Mouse (Mus musculus): ENCODE data around the gene Akap11. TPM values are rescaled to one million over a fixed set of nuclear protein-coding genes. Genes with fewer than 3 reads are reported as not detected.

Akap11 gene
- polyA plus RNA-seq, 1 experiment from 2014 or later: 39.7 TPM

GRCm38 (mm10) chr14:78534651-78535050 lies 2.0 kb downstream of the Akap11 start:
- ATAC-seq: no peak
- 69% methylated on average over 5 of the region's 5 CpGs for WGBS
- H3K27me3 ChIP-seq (ENCODE audit: control insufficient read depth, insufficient read depth, low read depth, low read length): no peaks in the 10 kb centered on the region

GRCm38 (mm10) chr14:78533701-78534100 lies 2.9 kb downstream of the Akap11 start:
- WGBS: 94% methylated on average over 3 of the region's 3 CpGs
- H3K4me1 ChIP-seq (ENCODE audit: control insufficient read depth, insufficient read depth, low read length): peaks cover 36% of the 10 kb centered on the region
- H3K4me2 ChIP-seq (ENCODE audit: low read length): no peak overlapping the region
- H3K27me3 ChIP-seq (ENCODE audit: control insufficient read depth, insufficient read depth, low read depth, low read length): no peaks in the 10 kb centered on the region
- 0 out of 2 replicates have a peak overlapping the region, but pooled peaks have one; percentile 11 for H3K9ac ChIP-seq (ENCODE audit: low read depth, low read length)
- H3K27ac ChIP-seq (ENCODE audit: low read length): no peak overlapping the region
- no peaks in the 10 kb centered on the region for H3K9me3 ChIP-seq (replicated peaks; ENCODE audit: control insufficient read depth, low read length, poor library complexity, severe bottlenecking)
- no peaks in the 10 kb centered on the region for H3K36me3 ChIP-seq (ENCODE audit: control insufficient read depth, insufficient read depth, low read length)
- no peak for ATAC-seq
- H3K4me3 ChIP-seq (ENCODE audit: low read depth, low read length): no peak overlapping the region

More at GRCm38 (mm10) chr14:78534651-78535050, 2.0 kb downstream of the Akap11 start:
- Histone ChIP-seq H3K4me1 (ENCODE audit: control insufficient read depth, insufficient read depth, low read length) (peaks cover 31% of the 10 kb centered on the region), H3K9me3 (replicated peaks; ENCODE audit: control insufficient read depth, low read length, poor library complexity, severe bottlenecking) (no peaks in the 10 kb centered on the region), H3K9ac (ENCODE audit: low read depth, low read length) (no peak overlapping the region), H3K4me3 (ENCODE audit: low read depth, low read length) (no peak overlapping the region), H3K27ac (ENCODE audit: low read length) (no peak overlapping the region), H3K36me3 (ENCODE audit: control insufficient read depth, insufficient read depth, low read length) (no peaks in the 10 kb centered on the region), H3K4me2 (ENCODE audit: low read length) (peak overlapping the region; percentile 30)

GRCm38 (mm10) chr14:78532345-78532744 lies 4.3 kb downstream of the Akap11 start:
- Histone ChIP-seq H3K4me2 (ENCODE audit: low read length) (no peak overlapping the region), H3K27me3 (ENCODE audit: control insufficient read depth, insufficient read depth, low read depth, low read length) (no peaks in the 10 kb centered on the region), H3K27ac (ENCODE audit: low read length) (no peak overlapping the region), H3K9me3 (replicated peaks; ENCODE audit: control insufficient read depth, low read length, poor library complexity, severe bottlenecking) (no peaks in the 10 kb centered on the region), H3K36me3 (ENCODE audit: control insufficient read depth, insufficient read depth, low read length) (no peaks in the 10 kb centered on the region), H3K9ac (ENCODE audit: low read depth, low read length) (no peak overlapping the region), H3K4me3 (ENCODE audit: low read depth, low read length) (no peak overlapping the region), H3K4me1 (ENCODE audit: control insufficient read depth, insufficient read depth, low read length) (peaks cover 32% of the 10 kb centered on the region)
- WGBS: 96% methylated on average over 6 of the region's 6 CpGs
- no peak for ATAC-seq

- H3K36me3 ChIP-seq (ENCODE audit: control insufficient read depth, insufficient read depth, low read length): no peaks in the 10 kb centered on the region
- no peak overlapping the region for H3K9ac ChIP-seq (ENCODE audit: low read depth, low read length)
- no peaks in the 10 kb centered on the region for H3K27me3 ChIP-seq (ENCODE audit: control insufficient read depth, insufficient read depth, low read depth, low read length)
- H3K27ac ChIP-seq (ENCODE audit: low read length): no peak overlapping the region
- 80% methylated on average over 3 of the region's 3 CpGs for WGBS
- peaks cover 28% of the 10 kb centered on the region for H3K4me1 ChIP-seq (ENCODE audit: control insufficient read depth, insufficient read depth, low read length)
- no peak overlapping the region for H3K4me2 ChIP-seq (ENCODE audit: low read length)
- H3K4me3 ChIP-seq (ENCODE audit: low read depth, low read length): no peak overlapping the region
- no peak for ATAC-seq
- H3K9me3 ChIP-seq (replicated peaks; ENCODE audit: control insufficient read depth, low read length, poor library complexity, severe bottlenecking): no peaks in the 10 kb centered on the region
These were observed 6.4 kb downstream of the Akap11 start for GRCm38 (mm10) chr14:78530256-78530655.

- Histone ChIP-seq H3K36me3 (ENCODE audit: control insufficient read depth, insufficient read depth, low read length) (no peaks in the 10 kb centered on the region), H3K27me3 (ENCODE audit: control insufficient read depth, insufficient read depth, low read depth, low read length) (no peaks in the 10 kb centered on the region), H3K4me2 (ENCODE audit: low read length) (no peak overlapping the region), H3K4me3 (ENCODE audit: low read depth, low read length) (no peak overlapping the region), H3K4me1 (ENCODE audit: control insufficient read depth, insufficient read depth, low read length) (peaks cover 18% of the 10 kb centered on the region), H3K27ac (ENCODE audit: low read length) (no peak overlapping the region), H3K9me3 (replicated peaks; ENCODE audit: control insufficient read depth, low read length, poor library complexity, severe bottlenecking) (no peaks in the 10 kb centered on the region), H3K9ac (ENCODE audit: low read depth, low read length) (no peak overlapping the region)
- 89% methylated on average over 8 of the region's 8 CpGs for WGBS
- ATAC-seq: no peak
These were observed 7.9 kb downstream of the Akap11 start for GRCm38 (mm10) chr14:78528461-78529425.

- Histone ChIP-seq H3K4me3 (ENCODE audit: low read depth, low read length) (no peak overlapping the region), H3K9me3 (replicated peaks; ENCODE audit: control insufficient read depth, low read length, poor library complexity, severe bottlenecking) (no peaks in the 10 kb centered on the region), H3K4me2 (ENCODE audit: low read length) (no peak overlapping the region), H3K36me3 (ENCODE audit: control insufficient read depth, insufficient read depth, low read length) (no peaks in the 10 kb centered on the region), H3K4me1 (ENCODE audit: control insufficient read depth, insufficient read depth, low read length) (peaks cover 11% of the 10 kb centered on the region), H3K27me3 (ENCODE audit: control insufficient read depth, insufficient read depth, low read depth, low read length) (no peaks in the 10 kb centered on the region), H3K9ac (ENCODE audit: low read depth, low read length) (no peak overlapping the region), H3K27ac (ENCODE audit: low read length) (no peak overlapping the region)
- no peak for ATAC-seq
- 82% methylated on average over 6 of the region's 6 CpGs for WGBS
These were observed 9.7 kb downstream of the Akap11 start for GRCm38 (mm10) chr14:78526907-78527306.

- Histone ChIP-seq H3K4me2 (ENCODE audit: low read length) (no peak overlapping the region), H3K27ac (ENCODE audit: low read length) (no peak overlapping the region), H3K36me3 (ENCODE audit: control insufficient read depth, insufficient read depth, low read length) (no peaks in the 10 kb centered on the region), H3K9ac (ENCODE audit: low read depth, low read length) (no peak overlapping the region), H3K4me1 (ENCODE audit: control insufficient read depth, insufficient read depth, low read length) (peaks cover 11% of the 10 kb centered on the region), H3K27me3 (ENCODE audit: control insufficient read depth, insufficient read depth, low read depth, low read length) (no peaks in the 10 kb centered on the region), H3K9me3 (replicated peaks; ENCODE audit: control insufficient read depth, low read length, poor library complexity, severe bottlenecking) (no peaks in the 10 kb centered on the region), H3K4me3 (ENCODE audit: low read depth, low read length) (no peak overlapping the region)
- no peak for ATAC-seq
- WGBS: 84% methylated on average over 3 of the region's 3 CpGs
These were observed 10.1 kb downstream of the Akap11 start for GRCm38 (mm10) chr14:78526475-78526874.

- Histone ChIP-seq H3K27ac (ENCODE audit: low read length) (no peak overlapping the region), H3K27me3 (ENCODE audit: control insufficient read depth, insufficient read depth, low read depth, low read length) (no peaks in the 10 kb centered on the region), H3K9me3 (replicated peaks; ENCODE audit: control insufficient read depth, low read length, poor library complexity, severe bottlenecking) (no peaks in the 10 kb centered on the region), H3K36me3 (ENCODE audit: control insufficient read depth, insufficient read depth, low read length) (no peaks in the 10 kb centered on the region), H3K4me2 (ENCODE audit: low read length) (no peak overlapping the region), H3K4me1 (ENCODE audit: control insufficient read depth, insufficient read depth, low read length) (peaks cover 9% of the 10 kb centered on the region), H3K4me3 (ENCODE audit: low read depth, low read length) (no peak overlapping the region), H3K9ac (ENCODE audit: low read depth, low read length) (no peak overlapping the region)
- peak; percentile 50 for ATAC-seq
- WGBS: 93% methylated on average over 3 of the region's 3 CpGs
These were observed 10.8 kb downstream of the Akap11 start for GRCm38 (mm10) chr14:78525611-78526457.

Data from midbrain, embryonic 16.5 days (tissue).